Mouse (Mus musculus) ES-Bruce4 (cell line): ENCODE measurements around the gene Kmt2b.

Source experiments
- CTCF ChIP-seq: IDR thresholded peaks from one replicate; pipeline ENCODE4 v1.8.1; 2011; ENCODE audit warnings: low read depth, low read length
- POLR2A ChIP-seq: IDR thresholded peaks from one replicate; pipeline ENCODE4 v1.8.1; 2011; ENCODE audit warnings: low read length; ENCODE audit not compliant: insufficient read depth

DNA sequence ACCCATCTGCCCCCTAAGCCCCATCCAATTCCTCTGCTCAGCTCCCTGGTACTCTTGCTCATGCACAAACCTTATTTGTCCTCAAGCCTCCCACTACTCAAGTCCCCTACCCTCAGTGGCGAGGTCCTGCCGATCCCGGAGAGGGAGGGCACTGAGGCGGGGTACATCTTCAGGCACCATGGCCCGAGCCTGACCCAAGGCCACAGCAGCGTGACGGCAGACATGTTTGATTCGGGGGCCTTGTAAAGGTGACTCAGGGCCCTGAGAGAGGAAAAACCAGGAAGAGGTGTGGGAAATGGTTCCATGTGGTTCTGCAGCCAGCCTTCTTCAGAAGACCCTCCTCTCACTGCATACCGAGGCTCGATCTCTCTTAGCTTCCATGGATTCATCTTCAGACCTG is 4.2 kb downstream of the Kmt2b start:
- TF ChIP-seq CTCF = no peak
- no peak for TF ChIP-seq POLR2A
